Mouse (Mus musculus) left cerebral cortex, adult 2 months (tissue): ENCODE measurements around the gene Snw1. TPM values are rescaled to one million over a fixed set of nuclear protein-coding genes. Genes with fewer than 3 reads are reported as not detected.

Experiments used
- DNase-seq, 2 experiments: peaks; one replicate each; pipeline ENCODE4 v3.0.0; 2021 to 2022; ENCODE audit warnings: low spot score in 2 of 2, mixed read lengths in 1 of 2; ENCODE audit errors: extremely low spot score in 1 of 2
- H3K27ac ChIP-seq: fragments of 200-600 bp; 2 replicates; pipeline ENCODE4 v1.8.1; 2022
- H3K4me3 ChIP-seq: fragments of 200-600 bp; 2 replicates; pipeline ENCODE4 v1.8.1; 2022
- CTCF ChIP-seq: fragments of 200-600 bp; IDR thresholded peaks from 2 replicates; pipeline ENCODE4 v1.8.1; 2022; ENCODE audit warnings: antibody characterized with exemption, mild to moderate bottlenecking, moderate library complexity
- intact Hi-C: fragments of 180-260 bp; cut with DNase I; formaldehyde crosslinking; loops from one replicate; pipeline ENCODE4 v1.15.1; 2025
- total RNA-seq, 2 experiments: library from RNA; stranded (reverse); gene quantifications; 2 replicates each; pipeline ENCODE4 v1.2.3; 2021

The Snw1 gene
- total RNA-seq, 2 experiments from 2014 or later: 63.2 to 73.1 TPM

GRCm38 (mm10) chr12:87444211-87444610 is 27.9 kb downstream of the Snw1 start:
- peak overlapping the region; percentile 74 for H3K4me3 ChIP-seq
- no peak overlapping the region for H3K27ac ChIP-seq
- intact Hi-C loops: no loop called here
- DNase-seq: no peak
- no peak for TF ChIP-seq CTCF

DNA sequence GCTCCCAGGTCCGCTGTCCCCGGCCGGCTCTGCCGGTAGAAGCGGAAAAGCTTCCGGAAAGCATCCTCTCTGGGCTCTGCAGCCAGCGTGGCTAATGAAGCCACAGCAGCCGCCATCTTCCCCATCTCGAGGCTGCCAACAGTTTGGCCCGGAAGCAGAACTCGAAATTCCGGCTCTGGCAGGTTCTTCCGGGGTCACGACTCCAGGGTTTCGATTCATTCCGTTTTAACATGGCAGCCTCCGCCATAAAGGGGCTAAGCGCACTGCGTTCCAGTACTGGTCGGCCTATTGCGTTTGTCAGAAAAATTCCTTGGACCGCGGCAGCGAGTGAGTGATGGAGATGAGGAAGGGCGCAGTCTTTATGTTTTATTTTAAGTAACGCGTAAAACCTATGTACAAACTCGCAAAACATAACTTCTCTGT is 28.4 kb downstream of the Snw1 start, which contains the start of the genes Slirp and Alkbh1:
Gene Slirp (plus strand): TSS at position 197 of the 423 bp plus-strand sequence.
Gene Alkbh1 (minus strand): TSS at position 318 of the 423 bp plus-strand sequence.
- DNase-seq: peak; percentile 88 to 89
- intact Hi-C loops: no loop called here
- Histone ChIP-seq H3K4me3 (peak within 1 kb of the TSS; percentile 74), H3K27ac (peak within 1 kb of the TSS; percentile 81)
- TF ChIP-seq CTCF: no peak

DNA sequence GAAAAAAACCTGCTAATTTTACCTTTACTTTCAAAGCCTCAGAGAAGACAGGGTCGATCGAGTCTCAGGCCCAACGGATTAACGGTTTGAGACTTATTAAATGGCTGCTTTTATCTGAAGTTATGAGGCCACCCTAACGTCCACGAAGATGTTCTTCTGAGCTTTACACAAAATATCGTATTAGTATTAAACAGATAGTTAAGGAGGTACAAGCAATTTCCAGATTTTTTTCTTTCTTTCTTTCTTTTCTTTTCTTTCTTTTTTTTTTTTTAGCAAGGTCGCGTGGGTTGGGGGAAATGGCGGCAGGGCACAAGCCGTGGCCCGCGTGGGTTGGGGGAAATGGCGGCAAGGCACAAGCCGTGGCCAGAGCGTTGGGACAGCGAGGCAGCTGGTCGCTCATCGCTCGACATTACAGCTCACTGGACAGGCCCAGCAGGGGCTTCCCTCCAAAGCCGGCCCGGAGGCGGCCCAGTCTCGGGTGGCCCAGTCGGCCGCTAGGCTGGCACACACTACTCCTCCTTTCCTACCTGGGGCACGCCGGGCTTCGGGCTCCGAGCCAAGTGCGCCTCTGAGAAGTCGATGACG is 28.9 kb downstream of the Snw1 start:
- no peak for TF ChIP-seq CTCF
- H3K27ac ChIP-seq: peak overlapping the region; percentile 81
- intact Hi-C loops: no loop called here
- DNase-seq: no peak
- H3K4me3 ChIP-seq: peak overlapping the region; percentile 74

DNA sequence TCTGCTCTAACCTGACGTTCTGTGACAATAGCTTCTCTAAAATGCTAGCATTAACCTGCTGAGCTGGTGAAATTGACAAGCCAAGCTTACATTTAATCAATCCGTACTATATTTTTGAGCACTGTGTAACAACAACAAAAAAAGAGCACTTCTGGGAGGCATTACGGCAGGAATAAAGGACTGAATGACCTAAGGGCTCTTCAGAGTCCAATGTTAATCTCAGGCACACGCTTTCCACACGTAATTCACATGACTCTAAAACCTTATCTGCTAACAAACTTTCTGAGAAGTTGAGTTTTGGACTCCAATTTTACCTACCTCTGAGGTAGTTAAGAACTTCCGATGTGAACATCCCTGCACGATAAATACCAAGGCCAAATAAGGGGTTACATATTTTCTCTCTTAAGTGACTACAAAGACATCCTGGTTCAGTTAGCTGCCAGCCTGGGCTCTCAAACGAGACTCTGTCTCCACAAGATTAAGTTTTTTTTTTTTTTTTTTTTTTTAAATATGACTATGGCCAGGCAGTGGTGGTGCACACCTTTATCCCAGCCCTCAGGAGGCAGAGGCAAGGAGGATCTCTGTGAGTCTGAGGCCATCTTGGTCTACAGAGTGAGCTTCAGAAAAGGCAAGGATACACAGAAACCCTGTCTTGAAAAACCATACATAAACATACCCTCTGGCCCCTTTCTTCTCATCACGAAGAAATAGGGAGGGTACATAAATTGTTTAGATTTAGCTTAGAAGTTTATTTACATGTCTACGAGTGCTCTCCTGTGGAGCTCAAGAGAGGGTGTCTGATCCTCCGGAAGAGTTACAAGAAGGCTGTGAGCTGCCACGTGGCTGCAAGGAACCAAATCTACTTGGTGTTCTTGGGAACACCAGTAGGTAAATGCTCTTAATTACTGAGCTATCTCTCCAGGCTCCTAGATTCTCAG is 29.6 kb downstream of the Snw1 start:
- H3K27ac ChIP-seq: no peak overlapping the region
- intact Hi-C loops: no loop called here

GRCm38 (mm10) chr12:87428885-87429284 is 43.2 kb downstream of the Snw1 start:
- intact Hi-C loops: no loop called here
- no peak for DNase-seq
- TF ChIP-seq CTCF: no peak
- Histone ChIP-seq H3K4me3 (no peak overlapping the region), H3K27ac (no peak overlapping the region)

More for the DNA sequence above, 29.6 kb downstream of the Snw1 start:
- TF ChIP-seq CTCF: no peak
- peak overlapping the region; percentile 74 for H3K4me3 ChIP-seq
- DNase-seq: no peak

GRCm38 (mm10) chr12:87428295-87428694 is 43.8 kb downstream of the Snw1 start:
- Histone ChIP-seq H3K27ac (no peak overlapping the region), H3K4me3 (no peak overlapping the region)
- DNase-seq: no peak
- no peak for TF ChIP-seq CTCF
- intact Hi-C loops: no loop called here

DNA sequence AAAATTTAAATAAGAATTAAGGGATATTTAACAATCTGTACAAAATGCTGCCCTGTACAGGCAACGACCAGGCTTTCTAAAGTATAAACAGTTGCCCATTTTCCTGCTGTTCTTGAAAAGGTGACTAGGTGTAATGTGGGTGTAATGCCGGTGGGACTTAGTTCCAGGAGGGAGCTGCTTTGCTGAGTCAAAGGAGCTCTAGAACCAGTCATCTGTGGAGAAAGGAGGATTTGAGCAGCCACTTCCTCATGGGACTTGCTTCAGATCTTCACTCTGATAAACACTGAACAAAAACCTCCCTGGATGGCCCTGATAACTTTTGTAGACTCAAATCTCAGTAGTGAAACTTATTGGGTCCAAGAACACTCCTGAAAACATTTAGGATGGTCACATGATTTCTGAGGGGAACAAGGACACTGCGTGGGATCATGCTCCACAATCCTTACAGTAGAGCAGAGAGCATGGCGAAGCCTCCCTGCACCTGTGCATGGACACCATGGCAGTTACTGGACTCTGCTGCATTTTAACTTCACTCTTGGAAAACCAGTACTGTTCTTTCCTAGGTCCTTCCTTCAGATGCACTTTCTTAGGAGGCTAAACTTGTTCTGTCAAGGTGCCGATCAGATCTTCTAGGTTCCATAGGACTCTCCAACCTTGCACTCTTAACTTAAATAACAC is 45.6 kb downstream of the Snw1 start:
- TF ChIP-seq CTCF: no peak
- DNase-seq: no peak
- H3K27ac ChIP-seq: no peak overlapping the region
- intact Hi-C loops: no loop called here
- no peak overlapping the region for H3K4me3 ChIP-seq

DNA sequence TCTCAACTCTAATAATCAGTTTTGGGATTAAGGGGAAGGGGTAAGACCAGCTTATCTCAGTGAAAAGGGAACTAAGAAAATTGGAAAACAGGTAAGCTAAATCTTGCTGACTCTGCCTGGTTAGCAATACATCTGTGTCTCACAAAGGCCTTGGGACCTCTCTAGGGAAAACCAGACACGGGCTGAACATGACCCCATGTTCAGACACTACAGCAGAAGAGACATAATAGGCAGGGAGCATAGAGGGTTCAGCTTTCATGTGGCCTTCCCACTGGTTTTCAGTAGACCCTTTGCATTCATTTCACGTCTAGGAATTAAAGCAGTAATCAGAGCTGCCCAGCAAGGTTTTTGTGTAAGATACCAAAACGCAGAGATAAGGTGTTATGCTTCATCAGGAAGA is 47.6 kb downstream of the Snw1 start:
- intact Hi-C loops: no loop called here
- H3K27ac ChIP-seq: no peak overlapping the region

GRCm38 (mm10) chr12:87423700-87424099 is 48.4 kb downstream of the Snw1 start:
- Histone ChIP-seq H3K4me3 (no peak overlapping the region), H3K27ac (no peak overlapping the region)
- no peak for DNase-seq
- intact Hi-C loops: no loop called here
- no peak for TF ChIP-seq CTCF

More for the DNA sequence above, 47.6 kb downstream of the Snw1 start:
- no peak for TF ChIP-seq CTCF
- DNase-seq: no peak
- no peak overlapping the region for H3K4me3 ChIP-seq

- no peak for TF ChIP-seq CTCF
- H3K27ac ChIP-seq: no peak overlapping the region
- intact Hi-C loops: no loop called here
- H3K4me3 ChIP-seq: no peak overlapping the region
- no peak for DNase-seq
Measured at GRCm38 (mm10) chr12:87421708-87422507, 50.2 kb downstream of the Snw1 start.

GRCm38 (mm10) chr12:87419974-87420485 is 52.0 kb downstream of the Snw1 start:
- DNase-seq: no peak
- no peak for TF ChIP-seq CTCF
- H3K4me3 ChIP-seq: no peak overlapping the region
- H3K27ac ChIP-seq: no peak overlapping the region
- intact Hi-C loops: loop anchor here (10.0 kb wide), 1 partner anchor 615 kb away; no protein-coding TSS in a partner anchor
